Mouse (Mus musculus): ENCODE results near the gene Bcl2l2.

Bcl2l2 gene

GRCm38 (mm10) chr14:54893651-54894181 lies 10.5 kb downstream of the Bcl2l2 start:
- DNase-seq (ENCODE audit: low spot score), result peak; percentile 98

GRCm38 (mm10) chr14:54894296-54895151 lies 11.3 kb downstream of the Bcl2l2 start:
- peak; percentile 48 for DNase-seq (ENCODE audit: low spot score)

GRCm38 (mm10) chr14:54897445-54897844 lies 14.3 kb downstream of the Bcl2l2 start:
- DNase-seq (ENCODE audit: low spot score), result no peak

DNA sequence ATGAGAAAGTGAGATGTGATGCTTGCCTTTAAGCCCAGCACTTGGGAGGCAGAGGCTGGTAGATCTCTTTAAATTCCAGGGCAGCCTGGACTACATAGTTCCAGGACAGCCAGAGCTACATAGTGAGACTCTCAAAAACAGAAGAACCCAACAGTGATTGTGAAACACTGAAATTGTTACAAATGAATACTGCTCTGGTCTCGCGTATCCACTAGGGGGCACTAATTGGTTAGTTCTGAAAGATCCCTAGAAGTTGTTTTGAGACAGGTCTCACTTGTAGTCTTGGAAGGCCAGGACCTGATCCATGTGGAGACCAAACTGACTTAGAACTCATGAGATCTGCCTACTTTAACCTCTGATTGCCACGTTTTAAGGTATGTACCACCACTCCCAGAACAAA lies 17.2 kb downstream of the Bcl2l2 start:
- peak; percentile 80 for DNase-seq (ENCODE audit: low spot score)

- no peak for DNase-seq (ENCODE audit: low spot score)
Measured at GRCm38 (mm10) chr14:54903641-54904040, 20.5 kb downstream of the Bcl2l2 start.

GRCm38 (mm10) chr14:54908682-54909081 lies 25.5 kb downstream of the Bcl2l2 start:
- no peak for DNase-seq (ENCODE audit: low spot score)

DNA sequence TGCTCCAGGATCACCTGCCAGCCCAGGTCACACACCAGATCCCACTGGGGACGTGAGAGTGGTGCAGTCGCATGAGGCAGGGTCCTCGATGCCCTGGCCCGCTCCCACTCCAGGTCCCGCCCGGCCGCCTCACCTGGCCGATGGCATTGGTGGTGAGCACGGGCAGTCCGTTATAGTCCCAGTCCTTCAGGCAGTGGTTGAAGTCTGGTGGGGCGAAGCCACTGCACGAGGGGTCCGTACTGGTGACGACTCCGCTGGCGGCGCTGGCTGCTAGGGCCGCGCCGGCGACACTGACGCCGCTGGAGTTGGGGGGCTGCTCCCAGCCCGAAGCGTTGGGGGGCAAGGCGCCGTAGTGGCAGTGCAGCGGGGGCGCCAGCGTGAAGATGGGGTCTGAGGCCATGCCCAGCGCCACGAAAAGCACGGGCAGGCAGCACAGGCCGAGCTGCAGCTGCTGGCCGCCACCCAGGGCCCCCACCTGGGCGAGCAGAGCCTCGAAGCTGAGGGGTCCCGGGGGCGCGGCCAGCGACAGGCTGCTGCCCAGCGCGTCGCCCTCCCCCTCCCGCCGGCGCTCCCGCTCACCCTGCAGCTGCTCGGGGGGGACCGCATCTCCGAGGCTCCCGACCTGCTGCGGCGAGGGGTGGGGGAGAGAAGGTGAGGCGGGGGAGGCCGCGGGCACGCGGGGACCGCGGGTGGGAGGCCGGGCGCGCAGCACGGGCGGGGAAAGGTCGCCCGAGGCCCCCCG lies 29.1 kb downstream of the Bcl2l2 start:
- DNase-seq (ENCODE audit: low spot score), result no peak

GRCm38 (mm10) chr14:54912886-54913285 lies 29.7 kb downstream of the Bcl2l2 start, which contains the start of gene Slc22a17:
Gene Slc22a17, minus strand, starts transcription at chr14:54913132.
- DNase-seq (ENCODE audit: low spot score), result no peak

GRCm38 (mm10) chr14:54913343-54913742 lies 30.2 kb downstream of the Bcl2l2 start:
- DNase-seq (ENCODE audit: low spot score), result no peak

DNA sequence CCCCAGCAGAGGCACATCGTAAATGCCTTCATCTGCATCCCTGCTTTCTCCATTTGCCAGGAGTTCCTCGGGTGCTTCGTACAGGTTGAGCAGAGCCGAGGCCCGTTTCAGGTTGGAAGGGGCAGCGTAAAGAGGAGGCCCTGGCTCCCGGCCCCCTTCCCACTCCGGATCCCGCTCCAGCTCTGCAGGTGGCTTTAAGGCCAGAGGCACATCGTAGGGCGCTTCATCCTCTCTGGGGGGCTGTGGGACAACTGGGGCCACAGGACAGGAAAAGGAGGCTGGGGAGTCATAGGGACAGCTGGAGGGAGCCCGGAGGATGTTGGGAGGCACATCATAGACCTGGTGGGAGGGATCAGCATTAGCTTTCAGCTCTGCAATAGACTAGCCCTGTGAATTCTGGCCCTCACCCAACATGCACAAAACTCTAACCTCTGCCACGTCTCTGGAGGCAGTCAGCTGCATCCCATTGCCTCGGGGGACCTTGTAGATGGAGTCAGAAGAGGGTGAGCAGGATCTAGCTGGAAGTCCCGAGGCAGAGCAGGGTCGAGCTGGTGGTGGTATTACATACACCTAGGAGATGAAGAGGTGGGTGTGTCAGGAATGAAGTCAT lies 37.0 kb downstream of the Bcl2l2 start:
- DNase-seq (ENCODE audit: low spot score), result no peak

DNA sequence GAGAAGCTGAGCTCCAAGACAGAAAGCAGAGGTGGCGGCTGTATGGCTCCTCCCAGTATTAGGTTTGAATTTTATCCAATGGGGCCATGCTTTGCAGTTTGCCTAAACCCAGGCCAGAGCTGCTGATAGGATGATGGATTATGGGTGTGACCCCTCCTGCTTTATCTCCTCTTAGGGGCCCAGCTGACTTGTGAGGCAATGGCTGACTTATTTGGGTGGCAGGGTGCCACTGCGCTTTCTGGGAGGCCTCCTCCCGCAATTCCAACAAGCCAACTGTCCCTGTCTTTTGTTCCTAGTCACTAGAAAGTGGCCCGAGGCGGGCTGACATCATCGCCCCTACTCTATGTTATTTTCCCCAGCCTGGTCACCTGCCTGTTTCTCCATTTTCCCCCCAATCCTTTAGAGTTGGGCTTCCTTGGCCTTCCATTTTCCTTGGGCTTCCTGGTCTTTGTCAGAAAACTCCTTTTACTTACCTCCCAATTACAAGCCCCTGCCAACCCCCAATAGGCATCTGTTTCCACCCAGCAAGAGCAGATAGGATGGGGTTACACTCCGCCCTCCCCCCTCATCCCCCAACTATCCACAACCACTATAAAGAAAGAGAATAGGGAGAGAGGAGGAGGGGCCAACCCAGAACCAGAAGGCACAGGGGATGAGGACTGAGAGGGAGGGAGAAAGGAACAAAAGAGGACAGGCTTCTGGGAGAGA lies 41.6 kb downstream of the Bcl2l2 start:
- no peak for DNase-seq (ENCODE audit: low spot score)

DNA sequence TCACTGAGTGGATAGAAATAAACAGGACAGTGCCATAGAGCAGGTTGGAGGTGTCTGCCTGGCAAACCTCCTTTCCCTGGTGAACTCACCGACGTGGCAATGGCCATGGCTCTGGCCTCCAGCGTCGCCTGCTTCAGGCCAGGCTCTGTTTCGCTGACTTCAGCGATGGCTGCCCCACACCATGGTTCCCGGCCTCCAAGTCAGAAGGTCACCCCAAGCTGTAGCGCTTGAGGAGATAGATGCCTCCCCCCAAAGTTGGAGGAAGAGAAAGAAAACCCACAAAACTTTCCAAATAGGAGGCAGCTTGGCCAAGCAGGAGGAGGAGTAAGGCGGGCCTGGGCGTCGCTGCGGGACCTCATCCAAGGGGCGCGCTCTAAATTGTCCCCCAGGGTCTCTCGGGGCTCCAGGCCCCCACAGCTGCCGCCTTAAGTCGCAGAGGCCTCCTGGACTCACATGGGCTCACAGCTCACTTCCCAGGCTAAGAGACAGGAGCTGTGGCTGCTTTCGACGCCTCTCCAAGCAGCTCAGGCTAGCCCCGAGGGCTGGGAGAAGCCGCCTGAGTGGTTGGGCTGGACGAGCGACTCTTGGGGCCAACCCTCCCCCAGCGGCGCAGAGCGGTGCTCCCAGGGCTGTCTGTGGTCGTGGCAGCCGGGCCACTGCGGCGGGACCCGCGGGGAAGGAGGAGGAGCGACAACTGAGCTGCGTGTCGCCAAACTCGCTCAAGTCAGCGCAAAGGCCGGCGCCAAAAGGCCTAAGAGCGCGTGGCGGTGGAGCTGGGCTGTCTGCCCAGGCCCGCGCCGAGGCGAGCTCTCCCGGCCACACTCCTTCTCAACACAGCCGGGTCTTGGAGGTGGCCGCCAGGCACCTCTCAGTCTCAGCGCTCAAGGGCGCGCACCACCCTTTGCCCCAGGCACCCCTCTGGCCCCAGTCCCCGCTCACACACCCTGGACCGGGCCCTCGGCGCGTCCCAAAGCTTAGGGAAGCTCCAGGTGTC lies 42.5 kb downstream of the Bcl2l2 start, which contains the start of gene Efs:
TSS of gene Efs (minus strand) at position 778 of the 994 bp plus-strand sequence.
- no peak for DNase-seq (ENCODE audit: low spot score)

- no peak for DNase-seq (ENCODE audit: low spot score)
Measured at GRCm38 (mm10) chr14:54926401-54927158, 43.4 kb downstream of the Bcl2l2 start.

- DNase-seq (ENCODE audit: low spot score), result no peak
Measured at GRCm38 (mm10) chr14:54927296-54927695, 44.1 kb downstream of the Bcl2l2 start.

DNA sequence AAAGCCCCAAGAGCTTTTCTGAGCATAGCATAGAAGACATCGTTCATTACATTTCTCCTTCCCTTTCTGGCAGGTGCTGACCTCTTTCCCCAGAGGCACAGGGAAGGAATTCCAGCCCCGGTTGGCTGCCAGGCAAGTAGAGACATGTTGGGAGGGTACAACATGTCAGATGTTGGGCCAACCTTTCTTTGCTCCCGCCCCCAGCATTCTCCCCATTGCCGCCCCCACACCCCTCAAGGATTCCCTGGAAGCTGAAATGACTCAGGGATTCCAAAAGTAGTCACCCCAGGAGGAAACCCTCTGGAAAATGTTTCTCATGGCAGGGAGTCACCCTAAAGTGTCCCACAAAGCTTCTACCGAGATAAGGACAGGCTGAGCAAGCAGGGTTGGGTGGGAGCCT lies 46.6 kb downstream of the Bcl2l2 start:
- no peak for DNase-seq (ENCODE audit: low spot score)

- no peak for DNase-seq (ENCODE audit: low spot score)
Measured at GRCm38 (mm10) chr14:54930431-54930830, 47.3 kb downstream of the Bcl2l2 start.

GRCm38 (mm10) chr14:54932645-54933150 lies 49.5 kb downstream of the Bcl2l2 start, which contains the start of gene Il25:
Gene Il25, plus strand, starts transcription at chr14:54932695.
- DNase-seq (ENCODE audit: low spot score), result no peak

DNA sequence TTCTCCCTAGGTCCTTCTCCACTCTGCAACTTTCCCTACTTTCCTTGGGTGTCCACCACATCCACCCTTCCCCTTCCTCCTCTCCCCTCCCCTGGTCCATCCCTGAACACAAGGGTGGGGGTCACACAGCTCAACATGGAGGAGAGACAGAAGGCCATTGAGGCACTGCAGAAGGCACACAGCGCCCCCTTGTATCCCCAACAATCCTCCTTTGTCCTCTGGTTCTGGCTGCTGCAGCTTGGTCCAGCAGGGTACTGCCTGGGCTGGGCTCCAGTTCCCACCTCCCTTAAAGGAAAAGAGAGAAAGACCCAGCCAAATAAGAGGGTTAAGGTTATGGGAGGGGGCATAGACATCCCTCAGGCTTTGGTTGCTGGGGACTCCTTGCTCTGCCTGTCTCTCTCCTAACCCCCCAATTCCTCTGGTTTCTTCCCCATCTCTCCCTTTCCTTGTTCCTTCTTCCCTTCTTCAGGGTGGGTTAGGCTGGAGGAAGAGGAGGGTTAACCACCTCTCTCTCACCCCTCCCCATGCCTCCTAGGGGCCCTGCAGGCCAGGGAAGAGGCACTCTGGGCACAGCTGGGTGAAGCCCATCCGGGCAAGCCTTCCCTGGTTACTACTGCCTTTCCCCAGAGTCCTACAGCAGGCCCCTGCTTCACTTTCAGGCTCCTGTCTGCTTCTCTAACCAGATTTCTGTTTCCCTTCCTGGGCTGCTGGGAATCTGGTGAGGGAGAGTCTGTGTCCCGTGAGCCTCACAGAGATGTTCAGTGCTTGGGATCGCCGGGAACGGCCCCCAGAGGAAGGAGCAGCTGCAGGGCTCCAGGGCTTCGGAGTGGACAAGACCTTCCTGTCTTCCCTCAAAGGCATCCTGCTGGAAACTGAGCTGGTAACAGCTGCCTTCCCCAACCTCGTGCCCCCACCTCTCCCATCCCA lies 53.0 kb downstream of the Bcl2l2 start, which contains the start of gene Cmtm5:
TSS of gene Cmtm5 (plus strand) at position 358 of the 927 bp plus-strand sequence.
- no peak for DNase-seq (ENCODE audit: low spot score)
